Mouse (Mus musculus): ENCODE results near the gene Hist4h4. TPM values are rescaled to one million over a fixed set of nuclear protein-coding genes. Genes with fewer than 3 reads are reported as not detected.

The Hist4h4 gene
- total and polyA plus RNA-seq, 3 experiments, result 0.16 to 78.2 (median 3.6) TPM

GRCm38 (mm10) chr6:136845706-136846480, 41.7 kb upstream of the Hist4h4 start:
- TF ChIP-seq POLR2A (IDR thresholded peaks at IDR 0.05; ENCODE audit: low read depth, low read length), result no peak
- TF ChIP-seq MAX (IDR thresholded peaks at IDR 0.05; ENCODE audit: low read length), result no peak
- no peak for TF ChIP-seq CTCF (conservative IDR thresholded peaks at IDR 0.05 in 1 of 2, IDR thresholded peaks at IDR 0.05 in 1 of 2; ENCODE audit: low read depth in 2 of 2, low read length in 2 of 2)
- TF ChIP-seq JUN (IDR thresholded peaks at IDR 0.05; ENCODE audit: insufficient read depth, low read depth, low read length), result no peak
- no peak for TF ChIP-seq ZMIZ1 (IDR thresholded peaks at IDR 0.05; ENCODE audit: low read depth, low read length)
- TF ChIP-seq MAFK (IDR thresholded peaks at IDR 0.05; ENCODE audit: insufficient replicate concordance, low read length), result no peak
- TF ChIP-seq TBP (conservative IDR thresholded peaks at IDR 0.05; ENCODE audit: low read depth, low read length), result no peak
- TF ChIP-seq MEF2A (IDR thresholded peaks at IDR 0.05; ENCODE audit: borderline replicate concordance, low read depth, low read length), result no peak
- no peak for TF ChIP-seq MAZ (IDR thresholded peaks at IDR 0.05; ENCODE audit: low read depth, low read length)
- TF ChIP-seq RCOR1 (conservative IDR thresholded peaks at IDR 0.05; ENCODE audit: low read depth, low read length), result no peak
- TF ChIP-seq SMC3 (IDR thresholded peaks at IDR 0.05; ENCODE audit: low read depth, low read length), result no peak
- TF ChIP-seq POLR2AphosphoS2 (IDR thresholded peaks at IDR 0.05; ENCODE audit: low read depth, low read length), result no peak
- TF ChIP-seq GABPA (IDR thresholded peaks at IDR 0.05; ENCODE audit: insufficient replicate concordance, low read depth, low read length), result no peak
- TF ChIP-seq KAT2A (IDR thresholded peaks at IDR 0.05; ENCODE audit: insufficient replicate concordance, low read length), result no peak
- no peak for TF ChIP-seq MYC (IDR thresholded peaks at IDR 0.05; ENCODE audit: low read depth, low read length)
- no peak for TF ChIP-seq CHD1 (IDR thresholded peaks at IDR 0.05; ENCODE audit: low read depth, low read length)
- Histone ChIP-seq H3K9me3 (replicated peaks; ENCODE audit: low read length) (no peaks in the 10 kb centered on the region), H3K4me2 (ENCODE audit: insufficient read depth, low read depth, poor library complexity, severe bottlenecking) (no peak overlapping the region), H3K4me3 (replicated peaks in 1 of 3; ENCODE audit: low read depth in 2 of 3, low read length in 2 of 3, poor library complexity in 1 of 3) (no peak overlapping the region), H3K27ac (ENCODE audit: insufficient read depth, low read depth) (no peak overlapping the region), H3K4me1 (ENCODE audit: control insufficient read depth in 1 of 2, insufficient read depth in 2 of 2) (peaks cover 3 to 59% of the 10 kb centered on the region in 2 experiments), H3K27me3 (replicated peaks) (no peaks in the 10 kb centered on the region), H3K9ac (ENCODE audit: insufficient read depth, low read depth) (no peak overlapping the region), H3K79me2 (replicated peaks; ENCODE audit: control insufficient read depth, extremely low read depth, insufficient read depth, poor library complexity, severe bottlenecking) (peaks cover 10% of the 10 kb centered on the region), H3K36me3 (replicated peaks in 1 of 2; ENCODE audit: control insufficient read depth in 1 of 2, insufficient read depth in 1 of 2, low read length in 1 of 2) (peaks cover 29 to 82% of the 10 kb centered on the region in 2 experiments)
- DNase-seq (ENCODE audit: extremely low read depth), result no peak
- dilution Hi-C loops (cut with MboI; ENCODE audit: extremely low pct_ligation_motif_present, extremely low pct_unique_long_range_greater_than_20kb, low sequenced_read_pairs), result no loop called here
- in situ Hi-C loops (cut with MboI; ENCODE audit: low pct_ligation_motif_present, low pct_unique_long_range_greater_than_20kb, low sequenced_read_pairs), result no loop called here

GRCm38 (mm10) chr6:136844903-136845302, 40.7 kb upstream of the Hist4h4 start:
- no peak overlapping the region for H3K4me3 ChIP-seq (replicated peaks in 1 of 3; ENCODE audit: low read depth in 2 of 3, low read length in 2 of 3, poor library complexity in 1 of 3)
- TF ChIP-seq MAFK (IDR thresholded peaks at IDR 0.05; ENCODE audit: insufficient replicate concordance, low read length) (no peak), JUND (conservative IDR thresholded peaks at IDR 0.05; ENCODE audit: low read depth, low read length) (no peak), NELFE (IDR thresholded peaks at IDR 0.05; ENCODE audit: low read depth, low read length) (no peak), EP300 (IDR thresholded peaks at IDR 0.05; ENCODE audit: low read length) (no peak), USF1 (IDR thresholded peaks at IDR 0.05; ENCODE audit: low read depth, low read length) (no peak), SMC3 (IDR thresholded peaks at IDR 0.05; ENCODE audit: low read depth, low read length) (no peak), UBTF (IDR thresholded peaks at IDR 0.05; ENCODE audit: low read depth, low read length) (no peak), POLR2A (IDR thresholded peaks at IDR 0.05; ENCODE audit: low read depth, low read length) (no peak)
- dilution Hi-C loops (cut with MboI; ENCODE audit: extremely low pct_ligation_motif_present, extremely low pct_unique_long_range_greater_than_20kb, low sequenced_read_pairs), result no loop called here
- no peak overlapping the region for H3K9ac ChIP-seq (ENCODE audit: insufficient read depth, low read depth)
- H3K27ac ChIP-seq (ENCODE audit: insufficient read depth, low read depth), result no peak overlapping the region
- H3K79me2 ChIP-seq (replicated peaks; ENCODE audit: control insufficient read depth, extremely low read depth, insufficient read depth, poor library complexity, severe bottlenecking), result peaks cover 10% of the 10 kb centered on the region
- no peaks in the 10 kb centered on the region for H3K27me3 ChIP-seq (replicated peaks)
- H3K4me2 ChIP-seq (ENCODE audit: insufficient read depth, low read depth, poor library complexity, severe bottlenecking), result no peak overlapping the region
- in situ Hi-C loops (cut with MboI; ENCODE audit: low pct_ligation_motif_present, low pct_unique_long_range_greater_than_20kb, low sequenced_read_pairs), result no loop called here
- H3K4me1 ChIP-seq (ENCODE audit: control insufficient read depth in 1 of 2, insufficient read depth in 2 of 2), result peaks cover 2 to 53% of the 10 kb centered on the region in 2 experiments; a peak in 3 of 4 replicates
- DNase-seq (ENCODE audit: extremely low read depth), result no peak
- H3K9me3 ChIP-seq (replicated peaks; ENCODE audit: low read length), result no peaks in the 10 kb centered on the region
- H3K36me3 ChIP-seq (replicated peaks in 1 of 2; ENCODE audit: control insufficient read depth in 1 of 2, insufficient read depth in 1 of 2, low read length in 1 of 2), result peaks cover 38 to 83% of the 10 kb centered on the region in 2 experiments
